Mouse (Mus musculus) spleen, postnatal 36 days (tissue): Measurements from ENCODE around the gene Got2.

Experiments used
- DNase-seq, 2 experiments: peaks; one replicate each; pipeline ENCODE4 v3.0.0; 2022; ENCODE audit warnings: low spot score in 2 of 2, mixed read lengths in 1 of 2

The Got2 gene

DNA sequence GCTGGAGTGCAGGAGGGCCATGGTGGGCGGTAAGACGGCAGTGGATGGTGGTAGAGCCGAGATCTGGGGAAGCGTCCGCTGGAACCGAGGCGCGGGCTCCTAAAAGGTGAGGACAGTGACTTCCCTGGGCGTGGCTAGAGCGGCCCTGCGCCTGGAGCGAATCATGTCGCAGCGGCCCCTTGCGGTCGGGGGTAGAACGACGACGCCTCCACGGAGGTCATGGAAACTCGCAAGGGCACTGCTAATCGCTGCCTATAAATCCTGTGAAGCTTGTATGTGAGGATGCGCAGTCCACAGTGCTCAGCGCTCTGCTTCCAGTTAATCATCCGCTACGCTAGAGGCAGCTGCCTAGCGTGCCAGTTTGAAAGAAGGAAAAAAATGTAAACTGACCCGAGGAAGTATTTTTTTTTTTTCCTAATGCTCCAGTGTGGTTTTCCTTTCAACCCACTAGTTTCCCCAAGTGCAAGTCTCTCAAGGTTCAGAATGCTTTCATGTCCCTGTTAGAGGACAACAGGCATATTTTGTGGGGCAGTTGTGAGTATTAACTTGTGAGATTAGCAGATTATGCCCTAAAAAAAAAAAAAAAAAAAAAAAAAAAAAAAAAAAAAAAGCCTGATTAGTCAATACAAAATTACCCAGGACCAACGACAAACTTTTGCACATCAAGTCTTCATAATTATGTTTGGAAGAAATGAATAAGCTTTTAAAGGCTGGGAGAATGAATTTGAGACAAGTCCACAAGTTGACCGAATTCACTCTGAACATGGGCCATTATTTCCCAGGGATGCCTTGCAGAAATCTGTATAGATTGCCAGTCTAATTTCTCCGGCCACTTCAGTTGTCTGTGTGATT is at the start of gene Got2:
Gene Got2 (minus strand): TSS at position 263 of the 852 bp plus-strand sequence.
- DNase-seq = peak; percentile 86 to 88

DNA sequence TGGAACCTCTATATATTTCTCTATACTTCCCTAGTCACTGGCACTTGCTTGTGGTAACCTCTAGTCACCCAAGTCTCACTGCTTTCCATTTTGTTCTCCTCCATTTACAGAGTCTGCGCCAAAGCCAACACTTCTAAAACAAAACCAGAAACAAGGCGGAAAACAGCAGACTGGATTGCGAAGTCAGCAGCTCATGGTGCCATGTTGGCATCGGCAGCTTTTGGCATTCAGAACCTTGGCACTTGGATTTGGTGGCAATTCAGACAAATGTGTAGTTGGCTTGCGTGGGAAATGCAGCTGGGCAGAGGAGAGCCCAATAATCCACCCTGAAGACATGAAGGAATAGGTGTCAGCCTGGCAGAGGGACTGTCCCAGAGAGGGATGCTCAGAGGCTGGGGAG is 44.5 kb upstream of the Got2 start:
- DNase-seq = no peak

DNA sequence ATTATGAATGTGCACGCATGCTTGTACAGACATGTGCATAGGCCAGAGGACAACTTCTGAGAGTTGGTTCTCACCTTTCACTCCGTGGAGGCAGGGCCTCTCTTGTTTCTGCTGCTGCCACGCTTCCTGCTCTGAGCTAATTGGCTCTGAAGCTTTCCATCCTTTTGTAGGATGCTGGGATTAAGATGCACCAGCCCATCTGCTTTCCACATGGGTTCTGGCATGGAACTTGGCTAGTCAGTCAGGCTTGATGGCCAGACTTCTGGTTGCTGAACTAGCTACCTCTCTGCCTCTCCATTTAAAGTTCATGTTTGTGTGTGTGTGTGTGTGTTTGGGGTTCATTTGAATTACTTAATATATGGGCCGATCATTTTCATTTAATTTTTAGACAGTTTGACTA is 41.5 kb upstream of the Got2 start:
- no peak for DNase-seq

DNA sequence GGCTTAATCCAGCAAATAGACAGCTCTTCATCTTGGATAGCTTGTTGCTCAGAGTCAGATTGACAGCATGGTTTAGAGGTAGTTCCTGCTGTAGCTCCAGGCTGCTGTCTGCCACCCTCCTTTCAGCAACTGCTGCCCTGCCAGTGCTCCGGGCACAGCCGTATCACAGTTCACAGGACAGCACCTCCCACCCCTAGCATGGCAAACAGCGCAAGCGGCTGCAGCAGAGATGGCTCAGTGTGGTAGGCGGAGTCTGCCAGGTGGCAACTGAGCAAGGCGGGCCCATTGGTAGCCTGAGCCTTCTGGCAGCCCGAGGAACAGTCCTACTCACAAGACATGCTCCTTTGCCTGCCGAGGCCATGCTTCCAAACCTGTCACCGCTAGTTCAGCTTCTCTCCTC is 27.8 kb upstream of the Got2 start:
- DNase-seq = no peak

DNA sequence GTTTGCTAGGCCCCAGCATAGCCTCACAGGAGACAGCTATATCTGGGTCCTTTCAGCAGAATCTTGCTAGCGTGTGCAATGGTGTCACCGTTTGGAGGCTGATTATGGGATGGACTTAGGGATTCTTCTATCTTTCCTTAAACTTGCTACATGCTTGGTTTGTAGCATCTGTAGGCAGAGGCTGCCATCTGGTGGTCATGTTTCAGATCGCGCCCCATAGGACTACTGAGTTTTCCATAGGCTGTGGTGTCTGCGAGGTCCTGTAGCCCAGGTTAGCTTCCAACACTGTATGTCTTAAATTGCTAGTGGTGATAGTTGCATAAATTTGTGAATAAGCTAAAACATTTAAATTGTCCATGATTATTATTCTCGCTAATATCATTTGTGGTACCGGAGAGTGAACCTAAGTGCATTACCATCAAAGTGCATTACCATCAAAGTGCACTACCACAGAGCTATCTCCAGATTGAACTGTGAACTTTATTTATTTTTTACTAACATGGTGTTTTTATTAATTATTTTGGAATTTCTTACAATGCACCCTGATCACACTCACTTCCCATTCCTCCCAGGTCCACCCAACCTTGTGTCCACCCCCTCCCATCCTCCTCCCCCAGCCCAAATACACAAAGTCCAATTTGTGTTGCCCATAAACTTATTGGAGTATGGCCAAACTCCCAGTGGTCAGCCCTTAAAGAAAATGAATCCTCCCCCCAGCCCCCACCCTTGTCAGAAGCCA is 26.7 kb upstream of the Got2 start:
- peak; percentile 12 to 36 for DNase-seq

DNA sequence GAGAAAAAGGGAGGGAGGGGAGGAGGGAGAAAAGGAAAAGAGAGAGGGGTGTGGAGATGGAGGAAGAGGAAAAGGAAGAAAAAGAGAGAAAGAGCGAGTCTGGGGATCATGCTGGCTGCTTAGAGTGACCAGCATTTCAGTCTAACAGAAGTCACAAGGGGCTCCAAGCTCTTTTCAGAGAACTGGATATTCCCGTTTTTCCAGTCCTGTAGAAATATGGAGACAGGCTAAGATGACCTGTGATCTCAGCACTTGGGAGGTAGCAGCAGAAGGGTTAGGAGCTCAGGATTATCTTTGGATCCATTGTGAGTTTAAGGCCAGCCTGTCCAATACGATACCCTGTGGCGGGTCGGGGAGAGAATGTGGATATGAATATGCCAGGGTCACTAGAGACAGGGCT is 22.9 kb upstream of the Got2 start:
- DNase-seq = no peak

DNA sequence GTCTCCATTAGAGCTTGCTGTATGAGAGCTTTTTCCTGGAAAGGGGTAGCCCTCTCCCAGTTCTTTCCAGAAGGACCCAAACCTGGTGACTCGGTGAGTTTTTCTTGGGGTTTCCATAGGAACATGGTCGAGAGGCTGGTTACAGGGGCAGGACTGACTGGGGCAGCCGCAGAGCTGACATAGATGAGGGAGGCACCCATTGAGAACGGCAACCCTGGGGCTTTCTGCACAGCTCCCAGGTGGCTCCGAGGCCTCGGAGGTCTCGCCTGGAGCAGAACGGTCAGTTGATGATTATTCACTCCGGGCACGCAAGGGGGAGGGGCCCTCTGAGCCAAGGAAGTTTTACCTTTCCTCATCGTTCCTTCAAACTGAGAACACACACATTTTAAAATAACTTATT is 19.5 kb upstream of the Got2 start:
- no peak for DNase-seq

DNA sequence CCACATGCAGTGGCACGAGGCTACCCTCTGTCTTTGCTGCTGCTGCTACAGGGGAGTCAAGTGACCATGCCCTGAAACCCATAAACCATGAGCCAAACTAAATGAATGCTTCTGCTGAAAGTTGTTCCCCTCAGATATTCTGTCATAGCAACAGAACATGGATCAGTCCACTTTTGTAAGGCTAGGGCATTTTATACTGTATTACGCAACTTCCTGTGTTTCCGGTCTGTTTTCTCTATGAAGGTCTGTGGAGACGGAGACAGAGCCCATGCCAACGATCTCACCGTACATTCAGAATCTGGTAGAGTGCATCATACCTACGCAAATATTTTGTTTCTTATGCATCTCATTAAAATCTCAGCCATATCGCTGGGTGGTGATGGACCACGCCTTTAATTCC is 18.4 kb upstream of the Got2 start:
- DNase-seq = no peak

DNA sequence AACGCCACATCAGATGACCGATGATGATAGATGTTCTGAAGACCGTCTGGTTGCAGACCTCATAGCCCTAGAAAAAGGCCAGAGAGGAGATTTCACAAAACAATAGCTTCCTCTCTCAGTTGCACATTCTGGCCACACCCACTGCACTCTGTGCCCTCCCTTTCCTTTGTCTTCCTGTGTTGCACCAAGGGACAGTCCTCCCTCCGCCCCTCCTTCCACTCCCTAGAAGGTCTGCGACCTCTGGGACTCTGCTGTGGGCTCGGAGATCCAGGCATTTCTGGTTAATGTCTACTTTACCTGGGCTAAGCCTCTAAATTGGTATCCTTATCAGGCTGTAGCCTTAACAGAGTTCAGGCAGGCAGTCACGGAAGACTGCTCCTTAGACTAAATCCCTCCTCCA is 13.5 kb upstream of the Got2 start:
- DNase-seq = no peak

DNA sequence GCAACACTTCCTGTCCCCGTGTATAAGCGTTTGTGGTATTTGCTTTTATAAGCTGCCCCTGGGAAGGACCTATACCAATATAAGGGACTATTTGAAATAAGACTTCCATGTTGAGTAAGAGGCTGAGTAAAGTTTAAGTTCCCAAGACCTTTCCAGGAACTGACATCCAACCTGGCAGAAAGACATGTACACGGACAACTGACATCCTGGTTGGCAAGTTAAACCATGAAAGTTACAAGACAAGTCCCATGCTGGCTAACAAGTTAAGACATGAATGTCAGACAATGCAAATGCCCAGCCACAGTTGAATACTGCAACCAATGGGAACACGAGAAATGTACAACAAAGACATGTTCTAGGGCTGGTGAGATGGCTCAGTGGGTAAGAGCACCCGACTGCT is 5.4 kb upstream of the Got2 start:
- no peak for DNase-seq

DNA sequence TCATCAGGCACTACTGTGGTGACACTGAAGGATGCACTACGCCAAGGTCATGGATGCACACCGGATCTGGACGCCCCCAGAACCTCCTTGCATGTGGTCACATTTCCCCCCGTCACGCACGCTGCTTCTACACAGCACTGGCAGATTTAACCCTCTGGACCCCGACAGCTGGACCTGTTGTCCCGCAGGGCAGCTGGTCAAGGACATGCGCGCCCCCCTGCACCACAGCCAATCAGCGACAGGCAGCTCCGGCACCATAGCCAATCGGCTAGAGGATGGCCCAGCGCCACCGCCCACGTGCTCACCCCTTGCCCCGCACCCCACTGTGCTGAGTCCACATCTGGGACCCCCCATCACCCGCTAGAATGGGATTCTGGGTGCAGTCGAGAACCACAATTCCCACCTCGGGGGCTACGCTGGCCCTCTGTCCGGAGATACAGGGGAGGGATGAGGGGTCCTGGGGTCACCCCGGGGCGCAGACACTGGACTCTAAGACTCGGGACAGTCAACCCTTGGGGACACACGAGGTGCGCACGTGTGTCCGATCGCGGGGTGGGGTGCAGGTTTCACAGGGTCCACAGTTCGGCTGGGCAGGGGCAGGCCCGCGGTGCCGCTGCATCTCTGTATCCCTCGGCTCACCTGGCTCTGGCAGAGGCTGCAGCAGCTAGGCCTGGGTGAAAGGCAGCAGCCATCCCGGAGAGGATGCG is 616 bp downstream of the Got2 start:
- DNase-seq = peak; percentile 58 to 62

DNA sequence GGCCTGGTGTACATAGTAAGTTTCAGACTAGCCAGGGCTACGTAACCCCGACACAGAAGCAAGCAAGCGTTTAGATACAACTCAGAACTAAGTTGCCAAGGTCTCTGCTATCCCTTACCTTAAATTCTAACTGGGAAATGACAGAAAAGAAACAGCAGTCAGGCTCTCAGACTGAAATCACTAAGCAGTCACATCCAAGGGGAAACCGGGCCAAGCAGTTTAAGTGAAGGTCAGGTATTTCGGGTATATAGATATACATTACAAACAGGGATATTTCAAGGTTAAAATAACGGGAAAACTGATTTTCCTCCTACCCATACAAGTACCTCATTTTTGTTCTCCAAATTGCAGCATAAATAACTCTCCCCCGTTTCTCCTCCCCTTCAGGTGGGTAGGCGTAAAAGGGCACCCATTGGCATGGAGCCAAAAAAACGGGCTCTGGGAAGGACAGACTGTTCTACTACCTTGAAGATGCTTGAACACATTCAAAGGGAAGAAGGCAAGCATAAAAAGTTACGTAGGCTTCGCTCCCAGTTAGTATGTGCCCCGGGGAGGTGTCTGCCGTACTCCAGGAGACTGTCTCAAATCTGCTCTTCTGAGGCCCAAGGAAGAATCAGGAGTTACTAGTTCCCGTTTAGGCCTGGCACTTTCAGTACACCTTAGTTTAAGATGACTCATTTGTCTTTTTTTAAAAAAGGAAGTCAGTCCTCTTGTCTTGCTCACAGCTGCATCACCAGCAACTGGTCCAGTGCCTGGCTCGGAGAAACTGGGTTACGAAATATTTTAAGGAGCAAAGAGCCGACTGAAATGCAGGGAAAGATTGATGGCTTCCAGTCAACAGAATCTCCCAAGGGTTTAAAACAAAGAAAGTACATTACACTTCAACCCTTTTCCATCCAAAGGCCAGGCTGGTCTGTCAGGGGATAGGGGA is 1.4 kb downstream of the Got2 start:
- peak; percentile 3 to 23 for DNase-seq

DNA sequence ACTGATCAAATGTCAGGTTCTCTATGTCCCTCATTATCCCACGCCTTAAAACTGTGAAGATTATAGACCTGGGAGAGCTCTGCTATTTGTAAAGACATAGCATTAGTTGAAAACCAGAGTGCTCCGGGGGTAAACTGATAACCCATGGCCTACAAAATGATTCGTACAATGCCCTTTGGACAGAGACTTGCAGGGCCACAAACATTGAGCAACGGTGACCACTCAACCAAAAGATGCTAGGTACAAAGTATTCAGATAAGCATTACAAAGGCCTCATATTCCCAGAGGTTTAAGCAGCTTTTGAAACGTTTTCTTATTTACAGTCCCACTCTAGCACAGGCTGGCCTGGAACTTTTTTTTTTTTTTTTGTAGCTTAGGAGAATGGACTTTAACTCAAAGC is 2.4 kb downstream of the Got2 start:
- no peak for DNase-seq

DNA sequence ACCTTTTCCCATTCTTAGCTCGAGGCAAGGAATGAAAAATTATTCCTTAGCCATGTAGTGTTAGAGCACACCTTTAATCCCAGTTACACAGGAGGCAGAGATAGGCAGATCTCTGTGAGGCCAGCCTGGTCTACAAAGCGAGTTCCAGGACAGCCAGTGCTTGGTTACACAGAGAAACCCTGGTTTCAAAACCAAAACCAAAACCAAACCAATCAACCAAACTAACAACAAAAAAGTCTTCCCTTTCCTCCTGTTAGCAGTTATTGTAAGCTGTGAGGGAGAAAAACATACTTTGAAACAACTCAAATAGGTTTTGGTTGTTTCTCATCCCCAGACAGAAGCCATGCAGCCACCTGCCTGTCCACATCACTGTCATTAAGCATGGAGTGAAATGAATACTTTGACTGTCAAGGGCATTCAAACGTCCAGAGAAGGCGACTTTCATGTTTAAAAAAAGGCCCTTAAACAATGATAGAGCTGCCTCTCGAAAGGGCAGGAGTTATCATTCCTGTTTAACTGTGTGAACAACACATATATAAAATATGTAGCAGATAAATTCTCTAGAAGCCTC is 3.0 kb downstream of the Got2 start:
- no peak for DNase-seq

DNA sequence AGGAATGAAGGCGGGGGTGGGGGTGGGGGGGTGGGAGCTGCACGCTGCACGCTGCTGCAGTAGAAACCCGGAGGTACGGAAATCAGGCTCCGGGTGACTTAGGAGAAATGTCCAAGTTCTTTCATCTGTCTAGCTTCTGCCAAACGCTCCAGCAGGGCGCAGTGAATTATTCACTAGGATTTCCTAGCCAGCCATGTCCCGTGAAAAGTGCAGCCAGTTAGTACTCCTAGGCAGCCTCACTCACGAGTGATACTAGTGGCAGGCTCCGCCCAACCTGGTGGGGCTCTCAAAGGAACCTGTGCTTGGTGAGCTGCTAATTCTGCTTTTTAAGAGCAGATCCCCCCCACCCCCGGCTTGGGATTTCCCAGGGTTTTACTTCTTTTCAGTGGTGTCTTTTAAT is 3.9 kb downstream of the Got2 start:
- DNase-seq = no peak

DNA sequence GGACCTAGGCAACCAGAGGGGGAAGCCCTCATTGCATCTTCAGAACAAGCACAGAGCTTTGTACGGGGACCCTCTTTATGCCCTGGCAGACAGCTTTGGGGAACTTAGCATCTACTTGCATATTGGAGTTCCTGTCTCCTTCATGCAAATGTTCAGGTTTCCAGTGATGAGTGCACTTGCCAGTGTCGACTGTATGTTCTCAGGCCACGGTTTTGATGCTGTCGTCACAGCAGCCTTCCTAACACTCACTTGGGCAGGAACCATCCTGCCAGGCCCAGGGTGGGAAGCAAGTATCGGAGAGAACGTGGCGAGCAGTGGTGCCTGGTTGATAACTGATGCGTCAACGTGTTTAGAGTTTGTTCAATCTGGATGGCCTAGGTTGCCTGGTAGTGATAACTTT is 6.2 kb downstream of the Got2 start:
- DNase-seq = no peak

DNA sequence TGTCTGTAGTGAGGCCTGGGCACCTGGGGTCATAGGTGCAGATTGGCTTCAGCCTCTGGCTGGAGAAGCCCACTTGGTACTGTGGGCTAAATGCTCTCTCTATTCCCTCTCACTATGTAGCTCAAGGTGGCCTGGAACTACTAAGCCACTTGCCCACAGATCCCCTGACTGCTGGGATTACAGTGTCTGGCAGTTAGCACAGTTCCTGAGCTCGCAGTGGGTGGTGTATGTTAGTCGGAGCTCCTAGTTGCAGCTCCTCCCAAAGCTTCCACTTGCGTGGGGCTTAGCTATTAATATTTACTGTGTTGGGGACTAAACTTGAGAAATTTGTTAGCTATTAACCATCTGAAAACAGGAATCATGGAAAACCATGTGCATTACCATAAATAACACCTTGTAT is 6.8 kb downstream of the Got2 start:
- DNase-seq = no peak

DNA sequence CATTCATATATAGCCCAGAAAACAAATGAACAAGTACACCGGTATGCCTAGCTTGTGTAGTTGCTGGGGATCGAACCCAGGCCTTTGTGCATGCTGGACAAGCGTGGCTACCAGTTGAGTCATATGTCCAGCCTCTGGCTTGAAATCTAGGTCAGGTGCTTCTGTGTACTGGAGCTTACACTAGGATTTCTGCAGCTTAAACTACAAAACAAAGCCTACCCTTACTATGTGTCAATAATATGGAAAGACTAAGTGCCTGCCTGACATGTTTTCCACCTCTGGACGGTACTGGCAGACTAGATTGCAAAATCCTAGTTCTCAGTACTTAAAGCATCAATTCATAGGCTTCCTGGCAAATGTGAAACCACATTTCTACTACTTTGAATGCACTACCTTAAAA is 8.5 kb downstream of the Got2 start:
- DNase-seq = no peak

DNA sequence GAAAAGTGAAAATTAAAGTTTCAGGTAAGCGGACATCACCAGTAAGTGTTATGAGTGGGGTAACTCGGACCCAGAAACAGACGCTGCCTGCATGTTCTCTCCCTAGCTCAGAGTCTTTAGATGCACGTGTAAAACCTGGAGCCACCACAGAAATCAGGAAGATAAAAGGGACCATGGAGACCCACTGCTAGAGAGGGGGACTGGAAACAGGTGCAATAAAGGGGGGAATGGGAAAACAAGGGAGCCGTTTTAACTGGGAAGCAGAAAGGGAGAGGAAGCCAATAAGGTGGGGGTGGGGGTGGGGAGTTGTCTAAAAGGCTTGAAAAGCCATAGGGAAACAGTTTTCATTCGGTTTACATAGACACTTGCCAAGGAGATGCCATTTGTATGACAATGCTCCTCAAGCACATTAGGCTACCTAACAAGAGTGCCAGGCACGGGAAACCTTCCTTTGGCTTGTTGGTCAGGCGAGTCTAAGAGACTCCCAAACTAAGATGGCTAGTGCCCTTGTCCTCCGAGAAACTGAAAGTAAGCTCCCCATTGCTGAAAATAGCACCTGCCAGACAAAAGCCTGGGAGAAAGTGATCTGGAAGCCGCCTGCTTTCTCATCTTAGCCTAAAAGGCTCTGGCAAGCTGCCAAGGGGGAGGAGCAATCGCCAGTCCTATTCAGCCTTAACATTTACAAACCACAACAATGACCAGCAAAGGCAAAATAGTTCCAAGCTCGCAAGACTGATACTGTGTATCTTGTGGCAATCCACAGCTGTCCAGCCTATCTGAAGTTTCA is 10.0 kb downstream of the Got2 start:
- peak in 1 of 2 experiments; percentile 16 for DNase-seq

DNA sequence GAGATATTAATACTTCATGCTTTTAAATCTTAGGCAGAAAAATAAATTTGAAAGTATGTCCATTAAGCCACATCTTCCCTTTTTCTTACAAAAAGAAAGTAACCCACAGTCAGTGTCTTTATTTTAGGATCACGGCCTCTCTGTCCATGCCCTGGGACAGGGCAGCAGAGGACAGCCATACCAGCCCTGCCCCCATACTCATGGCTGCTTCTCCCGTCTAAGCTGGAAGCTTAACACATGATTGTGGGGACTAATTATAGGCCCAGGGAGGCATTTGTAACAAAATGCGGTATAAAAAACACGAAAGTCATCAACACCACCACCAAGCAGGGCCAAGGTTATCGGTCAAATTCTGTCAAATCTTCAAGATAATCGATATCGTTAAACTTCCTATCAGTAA is 13.1 kb downstream of the Got2 start:
- DNase-seq = no peak
